Mouse (Mus musculus) A20 (cell line): ENCODE measurements around the gene Slc31a2.
A peak's percentile ranks its signal among the peaks of the same experiment; 100 is the strongest.

Experiments used
- DNase-seq: peaks from one replicate; pipeline ENCODE4 v3.0.0-alpha.2; 2011; ENCODE audit warnings: low read depth, low spot score

The Slc31a2 gene

DNA sequence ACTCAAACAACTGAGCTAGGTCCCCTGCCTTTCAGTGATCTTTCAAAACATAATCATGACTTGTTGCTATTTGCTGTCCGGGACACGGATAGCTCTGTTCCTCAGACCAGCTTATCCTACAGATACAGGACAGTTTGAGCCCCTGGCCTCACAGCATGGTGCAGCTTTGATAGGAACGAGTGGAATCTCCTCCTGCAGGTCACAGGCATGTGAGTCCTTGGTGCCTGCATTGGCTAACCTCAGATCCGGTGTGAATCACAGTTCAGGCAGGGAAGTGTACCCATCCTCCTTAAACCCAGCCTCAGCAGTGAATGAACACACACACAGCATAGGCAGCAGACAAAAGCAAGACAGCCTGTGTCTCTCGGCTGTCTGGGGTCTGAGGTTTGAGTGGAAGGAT lies 19.0 kb downstream of the Slc31a2 start:
- DNase-seq = no peak

- peak; percentile 45 for DNase-seq
Observed at GRCm38 (mm10) chr4:62282969-62283368, 20.6 kb downstream of the Slc31a2 start.

DNA sequence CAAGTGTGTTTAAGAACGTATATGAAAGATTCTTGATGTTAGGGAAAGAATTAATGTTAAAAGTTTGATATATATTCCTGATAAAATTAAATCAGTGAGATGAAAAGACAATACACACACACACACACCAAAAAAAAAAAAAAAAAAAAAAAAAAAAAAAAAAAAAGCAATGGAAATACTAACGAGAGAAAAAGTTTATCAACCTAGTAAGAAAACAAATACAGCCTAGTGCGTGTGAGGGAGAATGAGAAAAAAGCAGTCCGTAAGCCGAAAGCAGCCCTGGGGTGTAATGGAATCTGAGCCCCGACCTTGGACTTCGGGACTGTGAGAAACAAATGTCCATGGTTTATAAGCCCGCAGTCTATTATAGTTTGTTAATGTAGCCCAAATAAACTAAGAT lies 23.2 kb downstream of the Slc31a2 start:
- DNase-seq = no peak

- peak; percentile 84 for DNase-seq
Observed at GRCm38 (mm10) chr4:62286257-62286991, 24.1 kb downstream of the Slc31a2 start.

GRCm38 (mm10) chr4:62286992-62287900 lies 24.9 kb downstream of the Slc31a2 start:
- peak; percentile 23 for DNase-seq

DNA sequence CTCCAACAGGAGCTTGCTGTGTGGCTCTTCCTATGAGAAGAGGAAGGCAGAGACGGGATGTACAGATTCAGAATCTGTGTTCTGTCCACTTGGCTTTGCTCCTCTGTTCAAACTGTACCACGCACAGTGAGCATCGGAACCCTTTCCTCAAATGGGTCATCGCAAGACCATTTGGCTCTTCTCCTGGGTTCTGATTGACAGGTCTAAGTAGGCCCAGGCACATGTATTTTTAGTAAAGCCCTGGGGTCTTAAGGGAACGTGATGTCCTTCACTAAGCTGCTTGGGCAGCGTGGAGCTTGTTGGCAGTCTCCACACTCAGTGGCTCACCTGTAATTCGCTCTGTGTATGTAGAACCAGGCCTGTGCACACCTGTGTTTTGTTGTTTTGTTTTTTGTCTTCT lies 26.9 kb downstream of the Slc31a2 start:
- no peak for DNase-seq

DNA sequence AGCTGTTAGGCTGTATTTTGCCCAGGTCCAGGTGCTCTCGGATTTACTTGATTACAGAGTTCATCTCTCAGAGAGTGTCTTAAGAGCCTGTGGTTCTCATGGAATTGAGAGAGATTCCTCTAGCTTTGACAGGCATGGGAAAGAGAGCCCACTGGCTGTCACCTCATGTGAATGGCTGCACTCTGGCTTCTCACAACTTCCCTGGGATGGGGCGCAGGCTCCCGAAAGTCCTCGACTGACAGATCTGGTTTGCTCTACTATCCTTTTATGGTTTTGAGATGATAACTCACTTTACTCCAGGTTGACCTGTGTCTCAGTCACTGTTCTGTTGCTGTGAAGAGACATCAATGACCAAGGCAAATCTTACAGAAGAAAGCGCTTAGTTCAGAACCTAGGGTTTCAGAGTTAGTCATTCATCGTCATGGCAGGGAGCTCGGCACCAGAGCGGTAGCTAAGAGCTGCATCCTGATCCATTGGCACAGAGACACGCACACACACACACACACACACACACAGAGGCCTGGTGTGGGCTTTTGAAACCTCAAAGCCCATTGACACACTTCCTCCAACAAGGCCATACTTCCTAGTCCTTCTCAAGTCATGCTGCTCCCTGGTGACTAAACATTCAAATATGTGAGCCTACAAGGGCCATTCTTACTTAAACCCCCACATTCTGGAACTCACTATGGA lies 28.6 kb downstream of the Slc31a2 start:
- DNase-seq = no peak

- no peak for DNase-seq
Observed at GRCm38 (mm10) chr4:62292461-62293180, 30.3 kb downstream of the Slc31a2 start.

- no peak for DNase-seq
Observed at GRCm38 (mm10) chr4:62293219-62293861, 31.0 kb downstream of the Slc31a2 start.

GRCm38 (mm10) chr4:62294741-62295140 lies 32.4 kb downstream of the Slc31a2 start:
- DNase-seq = no peak

DNA sequence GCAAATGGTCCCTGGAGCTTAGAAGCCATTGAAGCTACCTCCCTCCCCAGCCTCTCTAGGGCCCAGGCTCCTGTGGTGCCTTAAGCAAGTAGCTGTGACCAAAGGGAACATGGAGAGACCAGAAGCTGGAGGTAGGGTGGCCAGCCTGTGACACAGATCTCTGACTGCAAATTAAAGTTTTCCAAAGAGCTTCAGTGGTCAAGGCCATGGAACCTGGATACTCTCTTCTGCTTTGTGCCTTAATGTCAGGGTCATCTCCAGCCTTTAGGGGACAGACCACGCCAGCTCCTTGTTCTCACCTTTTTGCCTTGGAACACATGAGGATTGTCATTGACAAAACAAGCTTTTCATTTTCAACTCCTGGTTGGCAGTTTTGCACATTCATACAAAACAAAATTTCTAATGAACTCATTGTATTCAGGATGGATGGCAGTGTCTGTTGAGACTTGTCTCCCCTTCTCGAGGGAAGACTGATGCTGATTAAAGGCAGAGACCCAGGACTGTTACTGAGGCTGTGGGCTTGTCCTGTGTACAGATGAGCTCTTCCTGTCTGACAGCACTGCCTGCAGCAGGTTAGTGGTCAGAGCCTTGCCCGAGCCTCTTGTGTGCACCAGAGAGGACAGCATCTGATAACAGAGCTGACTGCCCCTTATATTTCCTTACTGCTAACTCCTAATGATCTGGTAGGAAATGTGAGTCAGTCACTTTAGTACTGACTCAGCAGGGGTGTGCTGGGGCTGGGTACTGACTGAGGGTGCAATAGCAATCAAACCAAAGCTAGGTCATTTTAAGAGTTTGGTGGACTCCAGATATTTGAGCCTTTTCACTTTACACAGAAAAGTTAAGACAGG lies 35.1 kb downstream of the Slc31a2 start:
- no peak for DNase-seq

DNA sequence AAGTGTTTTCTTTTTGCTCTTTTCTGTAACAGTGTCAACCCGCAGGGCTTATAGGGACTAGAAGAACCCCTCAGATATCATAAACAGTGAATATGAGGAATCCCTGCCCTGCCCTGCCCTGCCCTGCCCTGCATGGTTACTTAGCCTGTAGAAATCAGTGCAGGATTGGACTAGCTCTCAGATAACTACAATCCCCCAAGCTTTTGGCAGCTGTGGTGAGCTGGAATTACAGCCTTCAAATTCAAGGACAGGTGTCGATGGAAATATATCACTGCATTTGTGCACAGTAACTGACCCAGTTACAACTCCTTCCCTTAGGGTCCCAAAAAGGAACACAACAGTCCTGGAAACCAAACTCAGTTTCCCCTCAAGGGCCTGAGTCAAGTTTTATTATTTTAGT lies 37.6 kb downstream of the Slc31a2 start:
- DNase-seq = no peak

DNA sequence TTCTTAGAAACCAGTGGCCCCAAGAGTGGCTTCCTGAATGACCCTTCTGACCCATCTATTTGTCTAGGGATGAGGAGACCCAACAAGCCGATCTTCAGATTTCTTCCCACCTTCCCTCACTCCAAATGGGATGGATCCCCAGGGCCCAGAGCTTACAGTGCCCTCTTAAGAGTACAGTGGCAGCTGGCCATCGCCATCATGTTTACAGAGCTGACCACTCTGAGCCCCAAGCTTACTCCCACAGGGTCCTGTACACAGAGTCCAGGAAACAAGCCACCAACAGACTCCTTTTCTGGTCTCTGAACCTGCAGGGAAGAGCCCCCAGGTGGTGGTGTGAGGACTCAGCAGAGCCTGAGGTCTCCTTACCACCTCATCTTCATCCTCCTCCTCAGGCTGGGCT lies 40.4 kb downstream of the Slc31a2 start:
- DNase-seq = no peak

DNA sequence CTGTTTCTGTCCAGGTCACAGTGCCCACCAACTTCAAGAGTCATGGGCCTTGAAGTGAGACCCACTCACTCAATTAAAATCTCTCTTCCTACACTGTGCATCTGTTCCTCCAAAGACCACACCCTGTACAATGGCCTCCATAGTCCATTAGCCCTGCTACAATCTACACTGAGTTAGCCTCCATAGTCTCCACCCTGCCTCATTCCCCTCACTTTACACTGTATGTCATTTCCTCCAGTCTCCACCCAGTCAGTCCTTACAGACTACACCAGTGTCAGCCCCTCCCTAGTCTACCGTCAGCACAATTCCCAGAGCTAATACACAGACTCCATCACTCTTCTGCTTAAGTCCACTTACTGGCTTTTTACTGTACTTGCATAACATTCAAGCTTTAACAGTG lies 40.9 kb downstream of the Slc31a2 start:
- no peak for DNase-seq

GRCm38 (mm10) chr4:62306301-62306700 lies 43.9 kb downstream of the Slc31a2 start:
- no peak for DNase-seq

DNA sequence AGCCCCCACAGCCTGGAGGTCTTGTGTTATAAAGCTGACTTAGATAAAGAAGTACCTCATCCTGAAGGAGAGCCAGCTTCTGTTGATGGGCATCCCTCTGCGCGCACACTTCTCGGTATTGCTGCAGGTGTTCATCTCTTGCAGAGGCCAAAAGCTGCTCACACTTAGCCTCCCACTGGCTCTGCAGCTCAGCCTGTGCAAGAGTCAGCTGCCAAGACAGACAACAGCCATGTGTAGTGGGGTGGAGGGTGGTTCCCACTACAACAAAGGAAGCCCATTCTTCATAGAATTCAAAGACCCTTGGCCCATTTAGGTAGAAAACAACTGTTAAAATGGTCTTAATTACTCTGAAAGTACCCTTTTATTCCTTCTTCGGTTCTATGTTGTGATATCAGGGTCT lies 44.5 kb downstream of the Slc31a2 start:
- DNase-seq = no peak

DNA sequence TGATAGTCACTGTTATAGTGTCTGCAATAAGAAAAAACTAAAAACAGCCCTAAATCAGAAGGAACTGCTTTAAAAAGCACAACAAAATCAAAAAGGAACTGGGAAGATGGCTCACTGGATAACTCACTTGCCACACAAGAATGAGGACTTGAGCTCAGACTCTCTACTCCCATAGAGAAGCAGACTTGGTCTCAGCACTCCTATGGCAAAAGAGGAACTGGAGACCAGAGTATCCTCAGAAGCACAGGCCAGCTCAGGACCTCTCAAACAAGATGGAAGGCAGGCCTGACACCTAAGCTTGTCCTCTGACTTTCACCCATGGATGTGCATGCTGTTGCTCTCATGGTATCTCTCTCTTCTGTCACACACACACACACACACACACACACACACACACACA lies 46.0 kb downstream of the Slc31a2 start:
- no peak for DNase-seq

GRCm38 (mm10) chr4:62312821-62313220 lies 50.5 kb downstream of the Slc31a2 start:
- peak; percentile 66 for DNase-seq

GRCm38 (mm10) chr4:62313641-62314211 lies 51.4 kb downstream of the Slc31a2 start:
- DNase-seq = no peak

DNA sequence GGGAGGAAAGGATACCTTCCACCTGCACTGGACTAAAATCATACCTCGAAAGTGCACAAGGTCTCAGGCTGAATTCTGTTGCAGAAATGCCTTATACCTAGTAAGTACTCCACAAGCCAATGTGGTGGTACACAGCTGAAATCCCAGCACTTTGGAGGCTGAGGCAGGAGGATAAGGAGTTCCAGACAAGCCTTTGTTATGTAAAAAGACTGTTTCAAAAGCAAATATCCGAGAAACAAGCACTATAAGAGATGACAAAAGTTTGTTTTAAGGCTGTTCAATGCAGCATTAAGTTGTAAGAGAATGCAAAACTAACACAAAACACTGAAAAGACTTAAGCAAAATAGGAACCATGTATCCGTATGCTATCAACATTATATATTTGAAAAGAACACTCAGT lies 52.2 kb downstream of the Slc31a2 start:
- DNase-seq = no peak
